Mouse (Mus musculus): Measurements from ENCODE around the gene Hist2h3c1. TPM values are rescaled to one million over a fixed set of nuclear protein-coding genes. Genes with fewer than 3 reads are reported as not detected.
"Not testable (repeated sequence)": the region's sequence is repeated elsewhere in the genome, so short reads cannot be mapped to it uniquely, and the experiment has no call there.

Hist2h3c1 gene
- polyA plus RNA-seq, 1 experiment from 2014 or later = 1.4 TPM

DNA sequence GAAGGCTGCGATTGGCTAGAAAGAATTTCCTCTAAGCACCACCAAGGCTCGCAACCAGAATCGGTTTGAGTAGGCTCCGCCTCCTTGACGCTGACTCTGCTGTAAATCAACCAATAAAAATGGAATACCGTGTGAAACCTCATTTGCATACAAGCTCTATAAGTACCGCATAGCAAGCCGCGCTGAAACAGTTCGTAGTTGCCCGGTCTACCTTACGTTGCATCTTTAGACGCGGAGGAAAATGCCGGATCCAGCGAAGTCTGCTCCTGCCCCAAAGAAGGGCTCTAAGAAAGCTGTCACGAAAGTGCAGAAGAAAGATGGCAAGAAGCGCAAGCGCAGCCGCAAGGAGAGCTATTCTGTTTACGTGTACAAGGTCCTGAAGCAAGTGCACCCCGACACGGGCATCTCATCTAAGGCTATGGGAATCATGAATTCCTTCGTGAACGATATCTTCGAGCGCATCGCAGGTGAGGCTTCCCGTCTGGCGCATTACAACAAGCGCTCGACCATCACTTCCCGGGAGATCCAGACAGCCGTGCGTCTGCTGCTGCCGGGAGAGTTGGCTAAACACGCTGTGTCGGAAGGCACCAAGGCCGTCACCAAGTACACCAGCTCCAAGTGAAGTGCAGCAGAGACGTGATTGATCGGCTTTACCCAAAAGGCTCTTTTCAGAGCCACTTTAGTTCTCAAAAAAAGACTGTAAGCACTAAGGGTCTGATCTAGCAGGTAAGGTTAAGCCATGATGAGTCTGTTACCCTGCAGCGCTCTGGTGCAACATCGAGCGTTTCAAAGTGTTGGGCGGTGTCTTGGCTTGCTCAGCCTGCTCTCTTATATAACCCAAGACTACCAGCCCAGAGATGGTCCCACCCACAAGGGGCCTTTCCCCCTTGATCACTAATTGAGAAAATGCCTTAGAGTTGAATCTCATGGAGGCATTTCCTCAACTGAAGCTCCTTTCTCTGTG is 23.3 kb downstream of the Hist2h3c1 start, which contains the start of gene Hist2h2bb:
Gene Hist2h2bb, plus strand, starts transcription at position 242 of the 964 bp plus-strand sequence.
- Histone ChIP-seq H3K27ac (ENCODE audit: poor library complexity, severe bottlenecking) (peak within 1 kb of the TSS; percentile 97), H3K4me2 (peak within 1 kb of the TSS; percentile 95), H3K36me3 (no peaks in the 10 kb centered on the region), H3K4me3 (peak within 1 kb of the TSS; percentile 60), H3K9ac (peak within 1 kb of the TSS; percentile 83), H3K27me3 (replicated peaks) (no peaks in the 10 kb centered on the region), H3K9me3 (replicated peaks) (no peaks in the 10 kb centered on the region), H3K4me1 (replicated peaks) (peaks cover 5% of the 10 kb centered on the region)
- ATAC-seq (ENCODE audit: insufficient number of reproducible peaks, low FRiP score) = peak; percentile 96
- under 1% methylated on average over 45 of the region's 45 CpGs for WGBS

DNA sequence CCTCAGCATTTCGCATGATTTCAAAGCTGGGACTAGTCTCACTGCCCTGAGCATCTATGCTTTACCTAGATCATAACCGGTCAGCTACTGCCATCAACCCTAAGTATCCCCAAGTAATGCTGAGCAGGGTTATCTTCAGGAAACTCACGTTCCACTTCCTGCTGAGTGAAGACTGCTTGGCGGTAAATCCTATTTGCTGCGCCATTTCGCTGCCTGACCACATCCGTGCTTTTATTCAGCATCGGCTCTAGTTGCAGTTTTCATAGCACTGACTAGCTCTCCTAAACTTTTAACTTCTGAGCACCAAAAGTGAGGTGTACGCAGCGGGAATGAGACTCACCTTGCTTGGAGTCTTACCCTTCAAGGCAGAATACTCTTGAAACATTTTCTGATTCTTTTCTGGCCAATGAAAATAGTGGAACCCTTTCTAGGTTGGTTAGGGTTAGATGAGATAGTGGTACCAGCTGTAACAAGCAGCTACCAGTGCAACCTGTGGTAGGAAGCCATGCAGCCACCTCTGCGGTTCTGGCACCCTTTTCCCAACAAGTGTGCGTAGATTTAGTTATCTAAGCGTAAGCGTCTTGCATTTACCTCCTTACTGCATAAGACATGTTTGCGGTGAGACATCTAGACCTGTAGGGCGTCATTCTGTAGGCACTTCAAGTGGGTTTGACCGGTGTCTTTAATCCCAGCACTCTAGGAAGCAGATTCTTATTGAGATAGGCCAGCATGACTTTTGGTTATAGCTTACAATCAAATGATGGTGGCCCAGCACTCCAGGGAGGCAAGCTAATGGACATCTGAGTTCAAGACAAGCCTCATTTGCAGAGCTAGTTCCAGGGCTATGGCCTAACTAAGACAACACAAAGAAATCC is 27.3 kb downstream of the Hist2h3c1 start:
- peaks cover 8% of the 10 kb centered on the region for H3K4me1 ChIP-seq (replicated peaks)
- H3K36me3 ChIP-seq = no peaks in the 10 kb centered on the region
- H3K4me3 ChIP-seq = no peak overlapping the region
- H3K4me2 ChIP-seq = no peak overlapping the region
- no peak overlapping the region for H3K27ac ChIP-seq (ENCODE audit: poor library complexity, severe bottlenecking)
- no peak for ATAC-seq (ENCODE audit: insufficient number of reproducible peaks, low FRiP score)
- H3K9me3 ChIP-seq (replicated peaks) = no peaks in the 10 kb centered on the region
- no peaks in the 10 kb centered on the region for H3K27me3 ChIP-seq (replicated peaks)
- H3K9ac ChIP-seq = no peak overlapping the region
- 79% methylated on average over 17 of the region's 17 CpGs for WGBS

DNA sequence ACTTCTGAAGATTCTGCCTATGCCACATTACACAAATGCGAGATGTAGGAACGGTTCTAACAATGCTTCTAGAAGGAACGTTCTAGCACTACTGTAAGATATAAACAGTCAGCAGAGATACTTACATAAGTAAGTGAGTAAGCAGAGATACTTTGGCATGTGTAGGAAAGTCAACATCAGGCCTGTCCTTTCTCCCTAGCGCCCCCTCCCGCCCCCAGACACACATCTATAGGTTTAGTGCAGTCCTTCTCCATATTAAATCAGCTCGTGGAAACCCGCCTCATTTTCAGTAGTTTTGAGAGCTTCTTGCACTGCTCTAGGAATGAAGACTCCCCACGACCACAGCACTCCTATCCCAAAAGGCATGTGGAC is 30.9 kb downstream of the Hist2h3c1 start:
- H3K9ac ChIP-seq = peak overlapping the region; percentile 73
- peak overlapping the region; percentile 86 for H3K4me2 ChIP-seq
- H3K4me3 ChIP-seq = peak overlapping the region; percentile 57
- 12% methylated on average over 8 of the region's 8 CpGs for WGBS
- no peaks in the 10 kb centered on the region for H3K9me3 ChIP-seq (replicated peaks)
- peak overlapping the region; percentile 66; the same call in 1 of the 2 replicates for H3K27ac ChIP-seq (ENCODE audit: poor library complexity, severe bottlenecking)
- no peaks in the 10 kb centered on the region for H3K36me3 ChIP-seq
- peaks cover 8% of the 10 kb centered on the region for H3K4me1 ChIP-seq (replicated peaks)
- ATAC-seq (ENCODE audit: insufficient number of reproducible peaks, low FRiP score) = peak; percentile 15
- H3K27me3 ChIP-seq (replicated peaks) = peaks cover 12% of the 10 kb centered on the region

DNA sequence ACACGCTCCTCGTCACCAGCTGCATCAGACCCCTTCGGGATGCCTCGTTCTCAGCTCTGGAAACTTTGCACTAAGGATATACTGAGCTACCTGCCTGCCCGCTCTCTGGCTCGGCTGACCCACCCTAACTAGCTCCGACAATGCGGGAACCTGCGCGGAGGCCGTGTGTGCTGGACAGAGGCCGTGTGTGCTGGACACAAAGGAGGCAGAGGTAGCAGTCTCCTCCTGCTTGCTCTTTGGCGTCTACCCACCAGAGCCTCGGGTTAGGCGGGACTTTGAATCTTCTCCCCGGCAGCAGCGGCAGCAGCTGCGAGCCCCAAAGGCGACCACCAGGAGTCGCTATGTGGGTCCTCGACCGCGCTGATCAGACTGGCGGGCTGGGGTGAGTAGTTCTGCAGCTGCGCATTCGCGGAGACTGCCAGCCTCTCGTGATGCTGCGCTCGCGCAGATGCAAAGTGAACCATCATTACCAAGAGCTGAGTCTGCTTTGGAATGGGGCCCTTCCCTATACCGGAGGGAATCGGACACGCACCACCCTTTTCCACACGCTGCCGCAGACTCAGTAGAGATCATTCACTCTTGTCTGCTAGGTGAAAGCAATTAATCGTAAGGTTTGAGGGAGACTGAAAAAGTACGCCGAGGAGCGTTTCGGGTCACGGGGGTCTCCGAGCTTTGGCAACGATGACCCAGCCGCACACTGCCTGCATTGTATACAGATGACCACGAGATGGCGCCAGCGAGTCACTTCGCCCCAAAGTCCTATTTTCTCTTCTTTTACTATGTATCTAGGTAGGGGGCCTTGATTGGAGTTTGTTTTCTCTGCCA is 31.5 kb downstream of the Hist2h3c1 start:
- Histone ChIP-seq H3K4me2 (peak overlapping the region; percentile 86), H3K27me3 (replicated peaks) (peaks cover 18% of the 10 kb centered on the region), H3K9ac (peak overlapping the region; percentile 73), H3K36me3 (no peaks in the 10 kb centered on the region), H3K4me1 (replicated peaks) (peaks cover 8% of the 10 kb centered on the region), H3K27ac (ENCODE audit: poor library complexity, severe bottlenecking) (peak overlapping the region; percentile 84), H3K4me3 (peak overlapping the region; percentile 57), H3K9me3 (replicated peaks) (no peaks in the 10 kb centered on the region)
- under 1% methylated on average over 49 of the region's 49 CpGs for WGBS
- ATAC-seq (ENCODE audit: insufficient number of reproducible peaks, low FRiP score) = peak; percentile 89

DNA sequence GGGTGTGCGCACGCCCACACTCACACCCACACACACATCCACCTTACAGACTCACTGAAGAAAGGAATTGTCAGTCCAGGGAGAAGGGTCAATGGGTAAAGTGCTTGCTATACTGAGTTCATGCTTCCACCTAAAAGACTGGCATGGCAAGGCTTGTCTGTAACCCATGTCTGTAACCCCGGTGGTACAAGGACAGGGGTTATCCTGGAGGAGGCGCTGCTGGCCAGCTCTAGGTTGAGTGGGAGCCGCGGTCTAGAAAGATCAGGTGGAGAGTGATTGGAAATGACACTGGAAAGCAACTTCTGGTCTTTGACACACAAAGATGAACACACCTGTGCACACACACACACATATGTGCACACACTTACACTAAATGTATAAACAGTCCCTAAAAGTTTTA is 34.2 kb downstream of the Hist2h3c1 start:
- Histone ChIP-seq H3K27me3 (replicated peaks) (peaks cover 34% of the 10 kb centered on the region), H3K27ac (ENCODE audit: poor library complexity, severe bottlenecking) (no peak overlapping the region), H3K4me2 (no peak overlapping the region), H3K9me3 (replicated peaks) (no peaks in the 10 kb centered on the region), H3K36me3 (no peaks in the 10 kb centered on the region), H3K4me3 (no peak overlapping the region), H3K4me1 (replicated peaks) (peaks cover 16% of the 10 kb centered on the region), H3K9ac (no peak overlapping the region)
- no peak for ATAC-seq (ENCODE audit: insufficient number of reproducible peaks, low FRiP score)
- WGBS = 58% methylated on average over 6 of the region's 6 CpGs

DNA sequence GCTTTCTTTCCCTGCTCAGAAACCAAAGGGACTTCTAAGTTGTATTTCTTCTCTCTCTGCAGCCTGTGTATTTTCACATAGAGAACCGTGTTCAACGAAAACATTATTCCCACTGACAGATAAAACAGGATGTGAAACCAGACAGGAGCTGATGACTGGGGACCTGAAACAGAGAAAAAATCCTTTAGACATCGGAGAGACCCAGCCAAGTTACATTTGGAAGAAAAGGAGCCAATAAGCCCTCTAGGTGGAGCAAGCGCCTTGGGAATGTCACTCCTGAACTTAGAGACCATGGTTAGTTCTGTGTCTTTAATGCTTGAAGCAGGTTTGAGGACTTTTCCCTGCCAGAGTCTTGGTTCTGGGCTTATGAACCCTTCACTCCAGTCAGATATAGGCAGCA is 38.0 kb downstream of the Hist2h3c1 start:
- H3K36me3 ChIP-seq = no peaks in the 10 kb centered on the region
- peak overlapping the region; percentile 53 for H3K4me2 ChIP-seq
- no peak for ATAC-seq (ENCODE audit: insufficient number of reproducible peaks, low FRiP score)
- WGBS = 10% methylated on average over 4 of the region's 4 CpGs
- peak overlapping the region; percentile 58 for H3K9ac ChIP-seq
- H3K9me3 ChIP-seq (replicated peaks) = no peaks in the 10 kb centered on the region
- H3K27me3 ChIP-seq (replicated peaks) = peaks cover 48% of the 10 kb centered on the region
- 0 out of 2 replicates have a peak overlapping the region, but pooled peaks have one; percentile 7 for H3K4me3 ChIP-seq
- peaks cover 8% of the 10 kb centered on the region; the same call in 1 of the 2 replicates for H3K4me1 ChIP-seq (replicated peaks)
- no peak overlapping the region for H3K27ac ChIP-seq (ENCODE audit: poor library complexity, severe bottlenecking)

DNA sequence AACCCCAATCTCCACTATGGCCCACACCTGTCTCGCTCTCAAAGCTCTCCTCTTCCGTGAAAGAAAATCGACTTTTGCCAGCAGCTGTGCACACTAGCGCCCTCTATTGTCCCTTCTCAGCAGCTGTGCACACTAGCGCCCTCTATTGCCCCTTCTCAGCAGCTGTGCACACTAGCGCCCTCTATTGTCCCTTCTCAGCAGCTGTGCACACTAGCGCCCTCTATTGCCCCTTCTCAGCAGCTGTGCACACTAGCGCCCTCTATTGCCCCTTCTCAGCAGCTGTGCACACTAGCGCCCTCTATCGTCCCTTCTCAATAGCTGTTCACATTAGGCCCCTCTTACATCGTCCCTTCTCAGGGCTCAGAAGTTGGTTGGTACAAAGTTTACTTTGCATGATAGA is 40.8 kb downstream of the Hist2h3c1 start:
- not testable (repeated sequence) for ATAC-seq (ENCODE audit: insufficient number of reproducible peaks, low FRiP score); H3K4me3 ChIP-seq; H3K36me3 ChIP-seq; H3K4me1 ChIP-seq (replicated peaks); H3K9ac ChIP-seq; H3K27ac ChIP-seq (ENCODE audit: poor library complexity, severe bottlenecking); H3K9me3 ChIP-seq (replicated peaks); H3K4me2 ChIP-seq
- 87% methylated on average over 11 of the region's 11 CpGs for WGBS
- peaks cover 41% of the 10 kb centered on the region for H3K27me3 ChIP-seq (replicated peaks)

DNA sequence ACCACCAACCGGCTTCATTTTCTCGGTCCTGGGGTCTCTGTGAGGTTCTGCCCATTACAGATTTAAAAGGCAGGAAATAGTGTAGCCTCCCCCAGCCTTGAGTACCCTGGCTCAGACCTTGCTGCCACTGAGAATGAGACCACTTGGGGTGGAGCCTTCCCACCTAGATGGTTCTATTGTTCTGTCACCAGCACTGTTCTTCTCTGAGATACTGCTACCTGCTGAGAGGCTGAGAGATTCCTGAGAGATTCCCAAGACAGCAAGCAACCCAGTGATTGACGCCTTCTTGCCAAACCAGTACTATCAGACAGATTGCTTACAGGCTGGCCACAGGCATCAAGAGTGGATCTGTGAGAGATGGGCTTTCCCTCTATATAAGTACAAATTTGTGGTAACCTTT is 42.7 kb downstream of the Hist2h3c1 start:
- ATAC-seq (ENCODE audit: insufficient number of reproducible peaks, low FRiP score) = no peak
- 68% methylated on average over 3 of the region's 3 CpGs for WGBS
- no peaks in the 10 kb centered on the region for H3K36me3 ChIP-seq
- no peak overlapping the region for H3K4me2 ChIP-seq
- no peaks in the 10 kb centered on the region for H3K9me3 ChIP-seq (replicated peaks)
- H3K4me1 ChIP-seq (replicated peaks) = peaks cover 1% of the 10 kb centered on the region; the same call in 1 of the 2 replicates
- peaks cover 26% of the 10 kb centered on the region for H3K27me3 ChIP-seq (replicated peaks)
- no peak overlapping the region for H3K4me3 ChIP-seq
- H3K9ac ChIP-seq = no peak overlapping the region
- no peak overlapping the region for H3K27ac ChIP-seq (ENCODE audit: poor library complexity, severe bottlenecking)

DNA sequence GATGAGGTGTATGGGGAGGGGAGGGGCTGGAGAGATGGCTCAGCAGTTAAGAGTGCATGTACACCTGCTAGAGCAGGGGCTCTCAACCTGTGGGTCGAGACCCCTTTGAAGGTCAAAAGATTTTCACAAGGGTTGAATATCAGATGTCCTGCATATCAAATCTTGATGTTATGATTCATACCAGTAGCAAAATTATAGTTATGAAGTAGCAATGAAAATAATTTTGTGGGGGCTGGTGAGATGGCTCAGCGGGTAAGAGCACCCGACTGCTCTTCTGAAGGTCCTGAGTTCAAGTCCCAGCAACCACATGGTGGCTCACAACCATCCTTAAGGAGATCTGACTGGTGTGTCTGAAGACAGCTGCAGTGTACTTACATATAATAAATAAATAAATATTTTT is 44.2 kb downstream of the Hist2h3c1 start:
- not testable (repeated sequence) for ATAC-seq (ENCODE audit: insufficient number of reproducible peaks, low FRiP score); H3K9me3 ChIP-seq (replicated peaks); H3K4me3 ChIP-seq; H3K36me3 ChIP-seq; H3K27ac ChIP-seq (ENCODE audit: poor library complexity, severe bottlenecking); H3K4me1 ChIP-seq (replicated peaks); H3K9ac ChIP-seq; H3K4me2 ChIP-seq
- H3K27me3 ChIP-seq (replicated peaks) = peaks cover 18% of the 10 kb centered on the region
- WGBS = 90% methylated on average over 3 of the region's 3 CpGs

DNA sequence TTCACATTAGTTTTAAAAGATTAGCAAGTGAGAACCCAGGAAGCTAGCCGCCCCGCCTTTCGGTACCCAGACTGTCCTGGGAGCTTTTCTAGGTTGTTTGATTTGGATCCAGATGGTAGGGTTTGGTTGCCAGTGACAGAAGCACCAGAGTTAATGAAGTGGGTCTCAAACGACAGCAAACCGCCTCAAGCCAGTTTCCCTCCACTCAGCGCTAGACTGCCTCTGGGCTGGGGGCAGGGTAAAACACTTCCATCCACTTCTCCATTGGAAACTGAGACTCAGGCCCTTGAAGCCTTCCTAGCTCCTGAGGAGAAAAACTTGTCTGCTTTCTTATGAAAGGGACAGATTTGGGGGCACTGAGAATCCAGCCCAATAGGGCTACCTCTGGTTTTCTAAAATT is 46.2 kb downstream of the Hist2h3c1 start:
- WGBS = 55% methylated on average over 6 of the region's 6 CpGs
- no peak for ATAC-seq (ENCODE audit: insufficient number of reproducible peaks, low FRiP score)
- no peak overlapping the region for H3K4me3 ChIP-seq
- no peak overlapping the region for H3K9ac ChIP-seq
- no peaks in the 10 kb centered on the region for H3K4me1 ChIP-seq (replicated peaks)
- H3K9me3 ChIP-seq (replicated peaks) = peaks cover 6% of the 10 kb centered on the region; the same call in 1 of the 2 replicates
- no peak overlapping the region for H3K4me2 ChIP-seq
- H3K27me3 ChIP-seq (replicated peaks) = 0 out of 2 replicates have a peak, but pooled peaks cover 7% of the 10 kb centered on the region
- no peak overlapping the region for H3K27ac ChIP-seq (ENCODE audit: poor library complexity, severe bottlenecking)
- H3K36me3 ChIP-seq = no peaks in the 10 kb centered on the region

Measured in heart, embryonic 12.5 days (tissue).